Mouse (Mus musculus): ENCODE measurements around the gene Spin2d.
"Not testable (repeated sequence)": the region's sequence is repeated elsewhere in the genome, so short reads cannot be mapped to it uniquely, and the experiment has no call there.

Spin2d gene

DNA sequence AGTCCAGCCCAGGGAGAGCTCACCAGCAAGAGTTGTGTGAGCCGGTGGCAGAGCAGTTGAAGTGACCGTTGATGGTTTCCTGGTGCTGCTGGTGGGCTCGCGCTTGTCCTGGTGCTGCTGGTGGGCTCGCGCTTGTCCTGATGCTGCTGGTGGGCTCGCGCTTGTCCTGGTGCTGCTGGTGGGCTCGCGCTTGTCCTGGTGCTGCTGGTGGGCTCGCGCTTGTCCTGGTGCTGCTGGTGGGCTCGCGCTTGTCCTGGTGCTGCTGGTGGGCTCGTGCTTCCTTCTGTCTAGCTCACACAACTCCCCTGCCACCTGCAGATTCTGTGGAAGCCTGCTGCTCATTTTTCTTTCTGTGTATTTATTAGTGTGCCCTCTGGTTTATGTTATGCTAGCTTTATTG is at the start of gene Spin2d:
TSS of gene Spin2d (minus strand) at position 101 of the 400 bp plus-strand sequence.
- DNase-seq, result not testable (repeated sequence)

GRCm38 (mm10) chrX:73225365-73225764 is 48.6 kb upstream of the Spin2d start:
- no peak for DNase-seq

DNA sequence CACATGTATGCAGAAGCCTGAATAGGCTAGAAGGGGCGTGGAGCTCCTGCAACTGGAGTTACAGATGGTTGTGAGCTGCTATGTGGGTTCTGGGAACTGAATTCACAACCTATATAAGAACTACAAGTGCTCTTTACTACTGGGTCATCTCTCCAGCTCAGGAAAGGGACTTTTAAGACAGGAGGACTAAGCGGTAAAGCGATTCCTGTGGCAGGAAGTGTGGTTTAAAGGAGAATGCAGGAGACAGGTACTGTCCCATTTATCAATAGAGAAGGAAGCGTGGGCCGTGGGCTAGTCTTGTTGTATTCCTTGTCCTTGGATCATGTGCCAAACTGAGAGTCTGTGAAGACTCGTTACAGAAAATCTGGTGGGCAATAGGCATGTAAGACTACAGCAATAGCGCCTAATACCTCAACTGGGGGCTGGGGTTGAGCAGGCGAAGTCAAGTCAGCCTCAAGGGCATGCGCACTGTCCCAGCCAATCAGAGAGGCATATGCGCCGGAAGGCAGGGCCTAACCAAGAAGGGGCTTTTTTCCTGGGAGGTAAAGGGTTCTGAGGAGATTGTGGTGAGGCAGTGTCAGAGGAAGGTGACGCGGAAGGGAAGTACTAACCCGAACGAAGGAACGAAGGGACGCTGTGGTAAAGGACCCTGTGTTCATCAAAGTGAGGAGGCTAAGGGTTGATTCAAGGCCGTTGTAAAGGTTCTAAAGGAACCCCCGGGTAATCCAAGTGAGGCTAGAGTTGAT is 37.2 kb upstream of the Spin2d start, which contains the start of gene Xlr4b:
TSS of gene Xlr4b (plus strand) at position 515 of the 746 bp plus-strand sequence.
- DNase-seq, result not testable (repeated sequence)

- DNase-seq, result peak; percentile 4
Observed at GRCm38 (mm10) chrX:73191934-73192333, 15.1 kb upstream of the Spin2d start, which contains the start of gene Xlr3b. TSS of gene Xlr3b (plus strand) at chrX:73192207.

DNA sequence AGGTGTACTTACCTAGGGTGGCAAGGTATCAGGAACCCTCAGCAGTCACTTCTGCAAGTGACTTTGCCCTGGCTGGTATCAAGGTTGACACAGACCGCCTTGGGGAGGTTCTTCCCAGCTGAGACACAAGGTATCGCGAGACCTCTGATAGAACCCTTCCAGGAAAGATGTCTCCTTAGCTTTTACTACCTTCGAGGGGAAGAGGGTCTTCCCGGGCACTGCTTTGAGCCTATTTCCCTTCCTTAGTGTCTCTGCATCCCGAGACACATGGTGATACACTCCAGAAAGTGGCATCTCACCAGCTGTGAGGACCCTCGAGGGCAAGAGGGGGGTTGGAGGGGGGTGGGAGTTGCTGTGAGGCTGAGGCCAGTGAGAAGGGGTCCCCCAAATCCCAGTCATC is 27.4 kb downstream of the Spin2d start, which contains the start of gene DXBay18:
TSS of gene DXBay18 (minus strand) at position 101 of the 400 bp plus-strand sequence.
- not testable (repeated sequence) for DNase-seq

- DNase-seq, result not testable (repeated sequence)
Observed at GRCm38 (mm10) chrX:73148496-73148895, 28.3 kb downstream of the Spin2d start, which contains the start of gene Xlr5b. TSS of gene Xlr5b (plus strand) at chrX:73148796.

- DNase-seq, result not testable (repeated sequence)
Observed at GRCm38 (mm10) chrX:73143218-73143618, 33.6 kb downstream of the Spin2d start.

Measured in lung, postnatal 36 days (tissue).